Mouse (Mus musculus) embryo, embryonic 10.5 days (tissue): Measurements from ENCODE around the gene Tjp1.

Experiments used
- DNase-seq: peaks from one replicate; pipeline ENCODE4 v3.0.0-alpha.2; 2015; ENCODE audit warnings: low spot score

Tjp1 gene

GRCm38 (mm10) chr7:65527071-65528007, at the start of gene Tjp1:
Tjp1 (minus strand) TSS chr7:65527781.
- peak; percentile 46 for DNase-seq

- DNase-seq = peak; percentile 39
These were observed 49.5 kb upstream of the Tjp1 start for GRCm38 (mm10) chr7:65577118-65577517.

- DNase-seq = no peak
These were observed 45.1 kb upstream of the Tjp1 start for GRCm38 (mm10) chr7:65572731-65573130.

- DNase-seq = no peak
These were observed 43.1 kb upstream of the Tjp1 start for GRCm38 (mm10) chr7:65570691-65571090.

- DNase-seq = no peak
These were observed 28.4 kb upstream of the Tjp1 start for GRCm38 (mm10) chr7:65555996-65556395.

- DNase-seq = no peak
These were observed 18.2 kb upstream of the Tjp1 start for GRCm38 (mm10) chr7:65545741-65546140.

GRCm38 (mm10) chr7:65532689-65533088, 5.1 kb upstream of the Tjp1 start:
- DNase-seq = peak; percentile 68

- no peak for DNase-seq
These were observed 4.5 kb downstream of the Tjp1 start for GRCm38 (mm10) chr7:65523116-65523515.

- no peak for DNase-seq
These were observed 5.1 kb downstream of the Tjp1 start for GRCm38 (mm10) chr7:65522490-65522889.

- no peak for DNase-seq
These were observed 7.0 kb downstream of the Tjp1 start for GRCm38 (mm10) chr7:65520622-65521021.

- DNase-seq = peak; percentile 87
These were observed 7.6 kb downstream of the Tjp1 start for GRCm38 (mm10) chr7:65519788-65520563.

- no peak for DNase-seq
These were observed 10.7 kb downstream of the Tjp1 start for GRCm38 (mm10) chr7:65516903-65517302.

GRCm38 (mm10) chr7:65513451-65514179, 14.0 kb downstream of the Tjp1 start:
- peak; percentile 41 for DNase-seq

GRCm38 (mm10) chr7:65509357-65509756, 18.2 kb downstream of the Tjp1 start:
- no peak for DNase-seq

- no peak for DNase-seq
These were observed 20.2 kb downstream of the Tjp1 start for GRCm38 (mm10) chr7:65507341-65507740.

GRCm38 (mm10) chr7:65502486-65503322, 24.9 kb downstream of the Tjp1 start:
- DNase-seq = no peak

- no peak for DNase-seq
These were observed 26.8 kb downstream of the Tjp1 start for GRCm38 (mm10) chr7:65500746-65501145.

GRCm38 (mm10) chr7:65497733-65498583, 29.6 kb downstream of the Tjp1 start:
- peak; percentile 85 for DNase-seq

- no peak for DNase-seq
These were observed 37.1 kb downstream of the Tjp1 start for GRCm38 (mm10) chr7:65490526-65490925.

- DNase-seq = no peak
These were observed 37.8 kb downstream of the Tjp1 start for GRCm38 (mm10) chr7:65489742-65490141.
